Mouse (Mus musculus): Measurements from ENCODE around the gene Trim6.

GRCm38 (mm10) chr7:104178422-104179054 lies 40.1 kb upstream of the Trim6 start:
- no peak for TF ChIP-seq POLR2A (IDR thresholded peaks at IDR 0.05; ENCODE audit: borderline replicate concordance, extremely low read depth, insufficient read depth, insufficient read length, poor library complexity, severe bottlenecking)
- no peak for TF ChIP-seq CTCF (IDR thresholded peaks at IDR 0.05; ENCODE audit: borderline replicate concordance, extremely low read depth, insufficient read depth, insufficient read length)

Data from brain, embryonic 14.5 days (tissue).